Mouse (Mus musculus) spleen, embryonic (tissue): ENCODE results near the gene Nsmce1.

Source experiments
- CTCF ChIA-PET: fragments of 350-600 bp; sonication (Branson Sonifier 250); formaldehyde crosslinking; loops from one replicate; lab custom pipeline; 2022; lab: Charles Lee

The Nsmce1 gene

GRCm38 (mm10) chr7:125444464-125445401 lies 46.7 kb downstream of the Nsmce1 start, which contains the start of gene Kdm8:
Gene Kdm8 (plus strand): TSS chr7:125444676.
- CTCF ChIA-PET: no interaction called here

DNA sequence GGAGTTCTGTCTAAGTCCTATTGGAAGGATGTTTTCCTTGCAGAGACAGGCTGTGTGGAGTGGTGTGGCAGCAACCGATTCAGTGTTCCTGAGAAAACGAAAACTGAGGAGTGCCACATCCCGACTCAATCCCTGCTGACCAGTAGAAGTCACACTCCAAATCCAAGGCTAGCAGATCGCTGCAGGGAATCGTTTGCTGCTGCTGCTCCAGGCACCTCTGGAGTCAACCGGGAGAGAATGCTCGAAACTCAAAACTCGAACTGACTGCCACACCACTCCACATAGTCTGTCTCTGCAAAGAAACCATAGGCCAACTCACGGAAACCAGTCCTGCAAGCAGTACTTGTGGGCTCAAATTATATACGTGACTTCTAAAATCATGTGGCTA lies 47.3 kb downstream of the Nsmce1 start:
- CTCF ChIA-PET: no interaction called here

- CTCF ChIA-PET: no interaction called here
Observed at GRCm38 (mm10) chr7:125442323-125442722, 49.1 kb downstream of the Nsmce1 start.

DNA sequence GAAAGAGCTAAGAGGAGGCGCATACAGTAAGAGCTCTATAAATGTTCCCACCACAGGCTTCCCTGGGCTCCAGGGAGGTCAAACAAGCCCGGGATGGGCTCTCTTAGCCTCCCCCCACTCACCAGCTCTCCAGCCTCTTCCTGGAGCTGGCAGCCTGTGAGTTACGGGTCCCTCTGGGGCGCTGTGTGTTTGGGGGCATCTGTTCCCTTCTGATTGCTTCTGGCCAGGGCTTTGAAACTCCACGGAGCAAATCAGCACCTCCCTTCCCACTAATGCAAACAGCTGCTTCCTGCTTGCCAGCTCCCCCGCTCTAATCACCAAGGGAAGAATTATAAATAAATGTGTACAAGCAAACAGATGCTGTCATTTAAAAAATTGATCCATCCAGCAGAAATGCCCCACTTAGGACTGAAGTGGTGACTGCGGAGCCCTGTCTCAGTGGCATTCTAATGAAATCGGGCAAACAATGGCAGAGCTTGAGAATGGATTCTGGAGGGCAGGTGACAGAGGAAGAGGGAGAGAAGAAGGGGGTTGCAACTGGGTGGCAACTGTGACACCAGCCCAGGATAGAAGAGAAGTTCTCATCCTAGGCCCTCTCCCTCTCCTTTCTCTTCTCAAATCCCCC lies 56.6 kb downstream of the Nsmce1 start:
- CTCF ChIA-PET: no interaction called here

DNA sequence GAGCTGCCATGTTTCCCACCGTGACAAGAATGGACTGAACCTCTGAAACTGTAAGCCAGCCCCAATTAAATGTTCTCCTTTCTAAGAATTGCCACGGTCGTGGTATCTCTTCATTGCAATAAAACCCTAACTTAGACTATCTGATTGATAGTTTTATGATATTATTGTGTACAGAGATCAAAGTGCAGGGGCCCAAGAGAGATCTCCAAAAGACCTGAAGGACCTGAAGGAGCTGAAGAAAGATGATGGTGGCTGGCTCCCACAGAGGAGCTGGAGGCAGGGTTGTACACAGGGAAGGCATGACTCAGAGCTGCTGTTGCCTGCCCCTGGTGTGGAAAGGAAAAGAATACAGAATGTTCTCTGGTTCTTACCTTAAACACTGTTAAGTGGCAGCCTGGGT lies 57.5 kb downstream of the Nsmce1 start:
- CTCF ChIA-PET: no interaction called here

- CTCF ChIA-PET: interaction anchor here (0.7 kb wide), 1 partner anchor 29 kb away, joined by 3 read pairs; no protein-coding TSS in a partner anchor
Observed at GRCm38 (mm10) chr7:125430170-125430842, 61.1 kb downstream of the Nsmce1 start.

- CTCF ChIA-PET: interaction anchor here (0.7 kb wide), 1 partner anchor 8 kb away, joined by 5 read pairs; no protein-coding TSS in a partner anchor
Observed at GRCm38 (mm10) chr7:125428816-125429500, 62.4 kb downstream of the Nsmce1 start.

- CTCF ChIA-PET: no interaction called here
Observed at GRCm38 (mm10) chr7:125428381-125428780, 63.0 kb downstream of the Nsmce1 start.

DNA sequence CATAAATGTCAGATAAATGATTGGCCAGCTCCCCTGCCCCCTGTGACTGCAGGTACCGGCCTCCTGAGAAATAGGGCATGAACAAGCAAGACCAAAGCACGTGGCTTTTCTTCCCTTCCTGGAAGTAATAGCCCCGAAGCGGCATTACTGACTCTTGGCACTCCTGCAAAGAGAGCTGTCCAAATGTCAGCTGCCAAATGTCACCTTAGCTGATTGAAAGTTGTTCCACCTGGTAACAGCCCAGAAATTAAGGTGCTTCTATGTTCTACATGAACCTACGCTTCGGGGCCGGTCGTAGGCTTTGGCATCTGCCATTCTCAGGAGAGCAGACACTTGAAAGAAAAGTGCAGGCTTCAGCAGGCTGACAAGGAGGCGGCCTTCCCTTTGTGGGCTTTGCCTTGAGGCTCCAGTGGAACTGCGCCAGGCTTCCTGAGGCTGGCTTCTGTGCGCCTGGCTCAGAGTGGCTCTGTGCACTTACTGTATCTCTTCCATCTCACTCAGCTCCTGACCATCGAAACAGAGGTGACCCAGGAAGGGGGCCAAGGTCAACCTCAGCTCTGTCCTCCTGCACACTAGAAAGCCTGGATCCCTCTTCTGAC lies 63.8 kb downstream of the Nsmce1 start:
- CTCF ChIA-PET: no interaction called here

DNA sequence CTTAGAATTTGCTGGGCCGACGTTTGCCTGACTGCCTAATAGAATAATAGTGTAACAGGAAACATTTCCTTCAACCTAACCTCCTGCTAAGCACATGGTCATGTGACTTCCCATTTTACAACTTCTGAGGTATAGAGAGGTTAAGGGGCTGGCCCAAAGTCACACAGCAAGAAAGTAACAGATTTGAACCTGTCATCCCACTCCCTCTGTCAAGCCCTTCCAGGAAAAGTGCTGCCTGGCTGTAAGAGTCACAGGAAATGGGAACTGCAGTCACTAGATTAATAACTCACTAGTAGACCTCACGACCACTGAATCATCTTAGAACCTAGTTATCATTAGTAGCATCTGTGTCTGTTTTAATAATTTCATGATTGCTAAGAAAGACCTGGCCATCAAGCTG lies 68.3 kb downstream of the Nsmce1 start:
- CTCF ChIA-PET: no interaction called here

DNA sequence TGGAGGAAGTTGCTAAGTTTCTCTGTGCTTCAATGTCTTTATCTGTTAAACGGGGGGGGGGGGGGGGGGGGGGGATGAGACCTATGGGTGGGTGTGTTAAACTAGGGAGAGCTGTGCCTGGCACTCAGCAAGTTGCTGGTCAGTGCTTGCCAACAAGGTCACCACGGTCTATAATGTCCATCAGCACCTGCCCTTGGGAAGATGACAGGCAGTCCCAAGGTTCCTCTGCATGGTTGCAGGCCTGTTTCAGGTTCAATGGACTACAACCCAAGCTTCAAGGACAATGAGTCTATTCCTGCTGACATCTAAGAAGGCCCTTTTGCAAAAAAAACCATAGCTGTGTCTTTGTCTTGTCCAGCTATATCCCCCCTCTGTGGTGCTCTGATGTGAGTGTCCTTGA lies 69.5 kb downstream of the Nsmce1 start:
- CTCF ChIA-PET: interaction anchor here (0.7 to 1.2 kb wide), 2 partner anchors 21 to 217 kb away, joined by 3 read pairs; no protein-coding TSS in a partner anchor

DNA sequence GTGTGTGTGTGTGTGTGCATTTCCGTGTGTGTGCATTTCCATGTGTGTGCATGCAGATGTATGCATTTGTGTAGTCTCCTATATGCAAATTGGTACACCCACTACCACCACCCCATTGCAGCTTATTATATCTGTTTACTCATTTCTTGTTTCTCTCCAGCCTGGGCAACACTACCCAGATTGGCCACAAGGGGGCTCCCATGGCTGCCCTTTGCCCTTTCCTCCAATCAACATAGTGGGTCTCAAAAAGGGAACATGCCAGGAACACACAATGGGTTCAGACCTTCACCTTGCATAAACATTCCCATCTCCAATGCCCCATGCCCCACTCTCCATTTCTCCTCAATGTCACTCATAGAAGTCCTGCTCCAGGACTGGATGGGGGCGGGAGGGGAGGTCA lies 71.2 kb downstream of the Nsmce1 start:
- CTCF ChIA-PET: interaction anchor here (0.6 to 1.1 kb wide), 3 partner anchors 27 to 218 kb away, joined by 3 read pairs; no protein-coding TSS in a partner anchor

DNA sequence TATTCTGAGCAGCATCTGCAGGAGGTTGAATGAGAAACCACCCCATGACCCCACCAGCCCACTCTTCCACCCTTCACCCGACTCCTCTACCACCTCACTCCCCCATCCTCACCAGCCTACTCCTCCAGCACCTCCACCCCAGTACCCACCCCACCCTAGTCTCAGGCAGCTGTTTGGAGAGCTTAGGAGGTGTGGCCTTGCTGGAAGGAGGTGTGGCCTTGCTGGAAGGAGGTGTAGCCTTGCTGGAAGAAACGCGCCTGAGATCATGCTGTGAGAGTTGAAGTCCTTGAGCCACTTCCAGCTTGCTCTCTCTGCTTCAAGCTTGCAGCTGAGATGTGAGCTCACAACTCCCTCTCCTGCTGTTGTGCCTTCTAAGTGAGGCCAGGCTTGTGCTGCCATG lies 73.0 kb downstream of the Nsmce1 start:
- CTCF ChIA-PET: no interaction called here
